Mouse (Mus musculus): ENCODE data around the gene Myh7b. TPM values are rescaled to one million over a fixed set of nuclear protein-coding genes. Genes with fewer than 3 reads are reported as not detected.

Myh7b gene
- polyA plus RNA-seq, 1 experiment from 2014 or later, result 0.34 TPM

GRCm38 (mm10) chr2:155589521-155589920, 21.5 kb upstream of the Myh7b start:
- 72% methylated on average over 6 of the region's 6 CpGs for WGBS
- no peaks in the 10 kb centered on the region for H3K36me3 ChIP-seq (replicated peaks; ENCODE audit: control insufficient read depth, insufficient read depth, low read depth, low read length)

GRCm38 (mm10) chr2:155590876-155591275, 20.1 kb upstream of the Myh7b start:
- no peak for ATAC-seq (replicated peaks; ENCODE audit: insufficient number of reproducible peaks, low FRiP score, low TSS enrichment, low read depth)
- no peak overlapping the region for H3K27ac ChIP-seq (replicated peaks; ENCODE audit: low read depth, low read length)
- H3K4me2 ChIP-seq (ENCODE audit: low read depth, low read length), result no peak overlapping the region

More at GRCm38 (mm10) chr2:155589521-155589920, 21.5 kb upstream of the Myh7b start:
- no peak for DNase-seq (ENCODE audit: low spot score)
- Histone ChIP-seq H3K27me3 (ENCODE audit: control insufficient read depth, insufficient read depth, low read length) (no peaks in the 10 kb centered on the region), H3K9ac (replicated peaks; ENCODE audit: low read length) (no peak overlapping the region), H3K4me2 (ENCODE audit: low read depth, low read length) (no peak overlapping the region), H3K27ac (replicated peaks; ENCODE audit: low read depth, low read length) (no peak overlapping the region), H3K9me3 (replicated peaks; ENCODE audit: control insufficient read depth, low read length) (no peaks in the 10 kb centered on the region), H3K4me1 (ENCODE audit: control insufficient read depth, insufficient read depth, low read length) (no peaks in the 10 kb centered on the region), H3K4me3 (ENCODE audit: low read depth, low read length) (no peak overlapping the region)
- ATAC-seq (replicated peaks; ENCODE audit: insufficient number of reproducible peaks, low FRiP score, low TSS enrichment, low read depth), result no peak

GRCm38 (mm10) chr2:155591676-155592075, 19.3 kb upstream of the Myh7b start:
- peak overlapping the region; percentile 65 for H3K4me2 ChIP-seq (ENCODE audit: low read depth, low read length)
- peak overlapping the region; percentile 81 for H3K9ac ChIP-seq (replicated peaks; ENCODE audit: low read length)
- H3K4me1 ChIP-seq (ENCODE audit: control insufficient read depth, insufficient read depth, low read length), result no peaks in the 10 kb centered on the region
- no peak overlapping the region for H3K27ac ChIP-seq (replicated peaks; ENCODE audit: low read depth, low read length)
- DNase-seq (ENCODE audit: low spot score), result no peak
- no peak for ATAC-seq (replicated peaks; ENCODE audit: insufficient number of reproducible peaks, low FRiP score, low TSS enrichment, low read depth)
- H3K27me3 ChIP-seq (ENCODE audit: control insufficient read depth, insufficient read depth, low read length), result no peaks in the 10 kb centered on the region
- no peaks in the 10 kb centered on the region for H3K36me3 ChIP-seq (replicated peaks; ENCODE audit: control insufficient read depth, insufficient read depth, low read depth, low read length)
- H3K9me3 ChIP-seq (replicated peaks; ENCODE audit: control insufficient read depth, low read length), result no peaks in the 10 kb centered on the region
- H3K4me3 ChIP-seq (ENCODE audit: low read depth, low read length), result peak overlapping the region; percentile 55
- WGBS, result 9% methylated on average over 6 of the region's 6 CpGs

More at GRCm38 (mm10) chr2:155590876-155591275, 20.1 kb upstream of the Myh7b start:
- H3K9me3 ChIP-seq (replicated peaks; ENCODE audit: control insufficient read depth, low read length), result no peaks in the 10 kb centered on the region
- no peaks in the 10 kb centered on the region for H3K4me1 ChIP-seq (ENCODE audit: control insufficient read depth, insufficient read depth, low read length)
- no peaks in the 10 kb centered on the region for H3K36me3 ChIP-seq (replicated peaks; ENCODE audit: control insufficient read depth, insufficient read depth, low read depth, low read length)
- no peak overlapping the region for H3K4me3 ChIP-seq (ENCODE audit: low read depth, low read length)
- H3K9ac ChIP-seq (replicated peaks; ENCODE audit: low read length), result no peak overlapping the region
- H3K27me3 ChIP-seq (ENCODE audit: control insufficient read depth, insufficient read depth, low read length), result no peaks in the 10 kb centered on the region
- DNase-seq (ENCODE audit: low spot score), result no peak
- 84% methylated on average over 2 of the region's 2 CpGs for WGBS

- no peaks in the 10 kb centered on the region for H3K9me3 ChIP-seq (replicated peaks; ENCODE audit: control insufficient read depth, low read length)
- ATAC-seq (replicated peaks; ENCODE audit: insufficient number of reproducible peaks, low FRiP score, low TSS enrichment, low read depth) (peak; percentile 87), DNase-seq (ENCODE audit: low spot score) (peak; percentile 98)
- H3K4me1 ChIP-seq (ENCODE audit: control insufficient read depth, insufficient read depth, low read length), result no peaks in the 10 kb centered on the region
- H3K36me3 ChIP-seq (replicated peaks; ENCODE audit: control insufficient read depth, insufficient read depth, low read depth, low read length), result no peaks in the 10 kb centered on the region
- peak within 1 kb of the TSS; percentile 65 for H3K4me2 ChIP-seq (ENCODE audit: low read depth, low read length)
- WGBS, result under 1% methylated on average over 53 of the region's 53 CpGs
- H3K9ac ChIP-seq (replicated peaks; ENCODE audit: low read length), result peak within 1 kb of the TSS; percentile 81
- H3K4me3 ChIP-seq (ENCODE audit: low read depth, low read length), result peak within 1 kb of the TSS; percentile 55
- H3K27me3 ChIP-seq (ENCODE audit: control insufficient read depth, insufficient read depth, low read length), result no peaks in the 10 kb centered on the region
- peak within 1 kb of the TSS; percentile 70 for H3K27ac ChIP-seq (replicated peaks; ENCODE audit: low read depth, low read length)
Observed at GRCm38 (mm10) chr2:155592137-155592853, 18.7 kb upstream of the Myh7b start, which contains the start of gene Gss. Gene Gss (minus strand): TSS chr2:155592810.

GRCm38 (mm10) chr2:155592854-155593283, 18.1 kb upstream of the Myh7b start:
- under 1% methylated on average over 9 of the region's 9 CpGs for WGBS

GRCm38 (mm10) chr2:155595516-155595915, 15.5 kb upstream of the Myh7b start:
- 82% methylated on average over 6 of the region's 6 CpGs for WGBS
- H3K4me2 ChIP-seq (ENCODE audit: low read depth, low read length), result no peak overlapping the region
- H3K9ac ChIP-seq (replicated peaks; ENCODE audit: low read length), result no peak overlapping the region
- no peak for DNase-seq (ENCODE audit: low spot score)
- no peaks in the 10 kb centered on the region for H3K9me3 ChIP-seq (replicated peaks; ENCODE audit: control insufficient read depth, low read length)
- no peak overlapping the region for H3K27ac ChIP-seq (replicated peaks; ENCODE audit: low read depth, low read length)
- no peaks in the 10 kb centered on the region for H3K36me3 ChIP-seq (replicated peaks; ENCODE audit: control insufficient read depth, insufficient read depth, low read depth, low read length)
- no peaks in the 10 kb centered on the region for H3K27me3 ChIP-seq (ENCODE audit: control insufficient read depth, insufficient read depth, low read length)
- H3K4me1 ChIP-seq (ENCODE audit: control insufficient read depth, insufficient read depth, low read length), result no peaks in the 10 kb centered on the region
- H3K4me3 ChIP-seq (ENCODE audit: low read depth, low read length), result no peak overlapping the region
- no peak for ATAC-seq (replicated peaks; ENCODE audit: insufficient number of reproducible peaks, low FRiP score, low TSS enrichment, low read depth)

More at GRCm38 (mm10) chr2:155592854-155593283, 18.1 kb upstream of the Myh7b start:
- Histone ChIP-seq H3K27ac (replicated peaks; ENCODE audit: low read depth, low read length) (no peak overlapping the region; the same call in 1 of the 2 replicates), H3K4me2 (ENCODE audit: low read depth, low read length) (peak overlapping the region; percentile 59), H3K27me3 (ENCODE audit: control insufficient read depth, insufficient read depth, low read length) (no peaks in the 10 kb centered on the region), H3K36me3 (replicated peaks; ENCODE audit: control insufficient read depth, insufficient read depth, low read depth, low read length) (no peaks in the 10 kb centered on the region), H3K4me3 (ENCODE audit: low read depth, low read length) (peak overlapping the region; percentile 55), H3K9me3 (replicated peaks; ENCODE audit: control insufficient read depth, low read length) (no peaks in the 10 kb centered on the region), H3K4me1 (ENCODE audit: control insufficient read depth, insufficient read depth, low read length) (no peaks in the 10 kb centered on the region), H3K9ac (replicated peaks; ENCODE audit: low read length) (peak overlapping the region; percentile 76)
- DNase-seq (ENCODE audit: low spot score), result no peak
- ATAC-seq (replicated peaks; ENCODE audit: insufficient number of reproducible peaks, low FRiP score, low TSS enrichment, low read depth), result no peak; the same call in 1 of the 2 replicates

- ATAC-seq (replicated peaks; ENCODE audit: insufficient number of reproducible peaks, low FRiP score, low TSS enrichment, low read depth) (no peak), DNase-seq (ENCODE audit: low spot score) (no peak)
- no peak overlapping the region for H3K4me3 ChIP-seq (ENCODE audit: low read depth, low read length)
- no peak overlapping the region for H3K9ac ChIP-seq (replicated peaks; ENCODE audit: low read length)
- no peaks in the 10 kb centered on the region for H3K4me1 ChIP-seq (ENCODE audit: control insufficient read depth, insufficient read depth, low read length)
- H3K4me2 ChIP-seq (ENCODE audit: low read depth, low read length), result no peak overlapping the region
- no peaks in the 10 kb centered on the region for H3K27me3 ChIP-seq (ENCODE audit: control insufficient read depth, insufficient read depth, low read length)
- no peaks in the 10 kb centered on the region for H3K9me3 ChIP-seq (replicated peaks; ENCODE audit: control insufficient read depth, low read length)
- H3K27ac ChIP-seq (replicated peaks; ENCODE audit: low read depth, low read length), result no peak overlapping the region
- 64% methylated on average over 3 of the region's 3 CpGs for WGBS
- H3K36me3 ChIP-seq (replicated peaks; ENCODE audit: control insufficient read depth, insufficient read depth, low read depth, low read length), result no peaks in the 10 kb centered on the region
Observed at GRCm38 (mm10) chr2:155603707-155604106, 7.3 kb upstream of the Myh7b start.

GRCm38 (mm10) chr2:155604560-155605235, 6.3 kb upstream of the Myh7b start:
- Histone ChIP-seq H3K27me3 (ENCODE audit: control insufficient read depth, insufficient read depth, low read length) (no peaks in the 10 kb centered on the region), H3K36me3 (replicated peaks; ENCODE audit: control insufficient read depth, insufficient read depth, low read depth, low read length) (no peaks in the 10 kb centered on the region), H3K4me3 (ENCODE audit: low read depth, low read length) (no peak overlapping the region), H3K9me3 (replicated peaks; ENCODE audit: control insufficient read depth, low read length) (no peaks in the 10 kb centered on the region), H3K27ac (replicated peaks; ENCODE audit: low read depth, low read length) (no peak overlapping the region), H3K9ac (replicated peaks; ENCODE audit: low read length) (no peak overlapping the region), H3K4me1 (ENCODE audit: control insufficient read depth, insufficient read depth, low read length) (no peaks in the 10 kb centered on the region), H3K4me2 (ENCODE audit: low read depth, low read length) (no peak overlapping the region)
- DNase-seq (ENCODE audit: low spot score) (no peak), ATAC-seq (replicated peaks; ENCODE audit: insufficient number of reproducible peaks, low FRiP score, low TSS enrichment, low read depth) (no peak)
- 20% methylated on average over 10 of the region's 10 CpGs for WGBS

Measured in embryonic facial prominence, embryonic 11.5 days (tissue).